Mouse (Mus musculus) 3T3-L1 (cell line): ENCODE results near the gene Atp5d.

Experiments used
- DNase-seq: peaks from one replicate; pipeline ENCODE4 v3.0.0-alpha.2; 2015; ENCODE audit warnings: low read depth, low spot score

The Atp5d gene

GRCm38 (mm10) chr10:80139975-80140665 lies 1.7 kb downstream of the Atp5d start:
- DNase-seq, result no peak

DNA sequence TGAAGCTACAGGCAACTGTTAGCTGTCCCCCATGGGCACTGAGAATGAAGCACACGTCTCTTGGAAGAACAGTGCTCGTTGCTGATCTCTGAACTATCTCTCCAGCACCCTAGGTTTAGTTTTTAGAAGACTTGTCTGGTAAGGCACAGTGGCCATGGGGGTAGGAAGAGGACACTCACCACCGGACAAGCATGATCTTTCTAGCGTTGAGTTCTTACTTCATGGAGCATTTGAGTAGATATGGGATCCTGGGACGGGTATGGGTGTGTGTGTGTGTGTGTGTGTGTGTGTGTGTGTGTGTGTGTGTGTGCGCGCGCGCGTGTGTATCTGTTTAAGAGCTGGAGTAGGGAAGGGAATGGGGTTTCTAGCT lies 2.2 kb downstream of the Atp5d start, which contains the start of gene Cbarp:
Gene Cbarp, minus strand, starts transcription at position 170 of the 370 bp plus-strand sequence.
- DNase-seq, result no peak

DNA sequence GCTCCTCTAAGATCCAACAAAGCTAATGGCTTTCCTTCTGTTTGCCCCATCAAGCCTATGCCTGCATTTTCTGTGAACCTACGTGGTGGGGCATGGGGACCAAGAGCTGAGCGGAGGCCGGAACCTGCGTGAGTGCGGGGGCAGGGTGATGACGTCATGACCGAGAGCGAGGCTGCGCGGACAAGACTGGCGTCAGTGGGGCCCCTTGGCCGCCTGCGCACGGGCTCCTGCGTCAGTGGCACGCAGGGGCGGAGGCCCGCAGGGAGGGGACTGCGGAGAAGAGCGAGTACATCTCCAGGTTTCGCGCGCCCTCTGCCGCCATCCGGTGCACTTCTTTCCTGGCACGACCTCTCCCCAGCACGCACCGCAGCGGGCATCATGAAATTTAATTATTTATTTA lies 2.8 kb downstream of the Atp5d start:
- peak; percentile 90 for DNase-seq

GRCm38 (mm10) chr10:80141786-80142529 lies 3.5 kb downstream of the Atp5d start:
- peak; percentile 99 for DNase-seq

- DNase-seq, result no peak
Measured at GRCm38 (mm10) chr10:80142530-80142925, 4.1 kb downstream of the Atp5d start.

GRCm38 (mm10) chr10:80143664-80144063 lies 5.2 kb downstream of the Atp5d start:
- no peak for DNase-seq

- no peak for DNase-seq
Measured at GRCm38 (mm10) chr10:80144159-80144558, 5.7 kb downstream of the Atp5d start.

GRCm38 (mm10) chr10:80144864-80145838 lies 6.7 kb downstream of the Atp5d start:
- DNase-seq, result peak; percentile 78

GRCm38 (mm10) chr10:80145896-80146295 lies 7.5 kb downstream of the Atp5d start:
- DNase-seq, result no peak

DNA sequence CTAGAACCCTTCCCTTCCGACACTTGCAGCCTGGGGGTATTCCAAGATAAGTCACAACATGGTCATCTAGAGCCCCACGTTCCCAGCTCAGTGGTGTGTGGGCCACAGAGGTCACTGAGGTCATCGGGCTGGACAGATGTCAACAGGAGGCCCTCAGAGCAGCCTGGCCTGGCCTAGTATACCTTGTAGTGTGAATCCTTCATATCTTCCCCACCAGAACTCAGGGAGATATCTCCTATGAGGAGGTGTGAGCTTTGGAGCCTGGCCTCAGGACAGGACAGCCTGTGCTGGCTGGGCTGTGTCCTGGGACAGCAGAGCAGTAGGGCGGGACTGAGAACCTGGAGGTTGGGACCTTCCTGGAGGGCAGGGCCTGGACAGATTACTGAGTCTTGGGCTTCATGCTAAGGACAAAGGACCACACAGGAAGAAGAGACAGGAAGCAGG lies 8.2 kb downstream of the Atp5d start:
- DNase-seq, result no peak

- no peak for DNase-seq
Measured at GRCm38 (mm10) chr10:80147146-80147718, 8.8 kb downstream of the Atp5d start.

DNA sequence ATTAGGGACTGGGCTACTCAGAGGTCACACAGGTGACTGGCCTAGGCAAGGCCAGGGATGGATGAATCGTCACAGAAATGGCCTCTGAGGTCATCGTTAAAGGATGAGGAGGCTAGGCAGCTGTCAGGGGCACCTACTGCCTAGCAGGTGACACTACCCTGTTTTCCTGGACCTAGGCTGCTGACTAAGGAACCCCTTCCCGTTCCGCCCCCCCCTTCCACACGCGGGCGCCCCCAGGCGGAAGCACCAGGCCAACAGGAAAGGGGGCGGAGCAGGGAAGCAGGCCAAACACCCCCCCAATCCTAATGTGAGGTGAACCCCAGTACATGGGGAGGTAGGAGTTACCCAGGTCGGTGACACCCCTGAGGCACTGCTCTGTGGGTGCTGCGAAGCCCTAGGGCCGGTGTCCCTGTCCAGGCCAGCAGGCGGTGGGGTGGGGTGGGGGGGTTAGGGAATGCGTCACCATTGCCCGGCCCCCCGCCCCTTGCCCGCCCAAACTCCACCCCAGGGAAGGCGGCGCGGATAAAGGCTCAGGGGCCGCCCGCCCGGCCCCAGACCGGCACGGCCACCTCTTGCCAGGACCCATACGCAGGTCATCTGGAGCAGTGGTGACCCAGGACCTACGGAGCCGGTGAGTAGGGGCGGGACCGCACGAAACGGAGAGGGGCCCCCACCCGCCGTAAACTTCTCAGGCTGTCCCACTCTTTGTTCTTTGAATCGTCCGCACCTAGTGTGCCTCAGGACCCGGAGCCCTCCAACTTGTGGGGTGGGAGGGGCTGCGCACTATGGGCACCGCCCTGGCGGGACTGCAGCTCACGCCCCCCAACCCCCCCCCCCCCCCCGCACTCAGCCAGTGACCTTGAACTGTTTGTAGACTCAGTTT lies 9.5 kb downstream of the Atp5d start, which contains the start of gene Midn:
Gene Midn, plus strand, starts transcription at position 554 of the 883 bp plus-strand sequence.
- peak; percentile 77 for DNase-seq

DNA sequence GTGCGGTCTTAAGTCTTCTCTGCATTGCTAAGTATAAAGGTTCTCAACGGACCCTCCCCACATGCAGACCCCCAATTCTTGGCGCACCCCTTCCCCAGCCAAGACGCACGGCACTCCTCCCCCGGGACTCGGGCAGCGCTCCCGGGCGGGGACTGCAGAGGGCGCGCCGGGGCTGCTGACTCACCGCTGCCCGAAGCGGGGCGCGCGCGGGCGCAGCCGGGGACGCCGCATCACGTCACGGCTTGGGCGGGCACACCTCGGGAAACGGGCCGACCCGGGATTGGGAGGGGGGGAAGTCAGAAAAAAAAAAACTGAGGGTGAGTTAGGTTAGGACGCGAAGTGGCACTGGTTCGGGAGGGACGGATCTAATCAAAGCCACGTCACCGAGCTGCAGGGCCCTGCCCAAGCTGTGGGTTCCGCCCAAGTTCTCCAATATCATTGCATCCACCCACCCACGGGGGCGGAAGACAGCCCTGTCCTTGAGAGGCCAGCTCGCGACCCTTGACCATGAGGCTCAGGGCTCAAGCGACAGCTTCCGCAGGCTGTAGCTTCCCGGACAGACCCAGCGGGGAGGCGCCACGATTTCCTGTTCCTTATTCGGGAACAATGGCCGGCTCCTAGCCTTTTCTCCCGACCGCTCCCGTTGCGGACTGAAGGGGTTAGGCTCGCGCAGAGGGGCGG lies 10.3 kb downstream of the Atp5d start:
- DNase-seq, result peak; percentile 96

- DNase-seq, result peak; percentile 98
Measured at GRCm38 (mm10) chr10:80149291-80150225, 11.1 kb downstream of the Atp5d start.

- DNase-seq, result peak; percentile 38
Measured at GRCm38 (mm10) chr10:80150226-80151210, 12.1 kb downstream of the Atp5d start.

DNA sequence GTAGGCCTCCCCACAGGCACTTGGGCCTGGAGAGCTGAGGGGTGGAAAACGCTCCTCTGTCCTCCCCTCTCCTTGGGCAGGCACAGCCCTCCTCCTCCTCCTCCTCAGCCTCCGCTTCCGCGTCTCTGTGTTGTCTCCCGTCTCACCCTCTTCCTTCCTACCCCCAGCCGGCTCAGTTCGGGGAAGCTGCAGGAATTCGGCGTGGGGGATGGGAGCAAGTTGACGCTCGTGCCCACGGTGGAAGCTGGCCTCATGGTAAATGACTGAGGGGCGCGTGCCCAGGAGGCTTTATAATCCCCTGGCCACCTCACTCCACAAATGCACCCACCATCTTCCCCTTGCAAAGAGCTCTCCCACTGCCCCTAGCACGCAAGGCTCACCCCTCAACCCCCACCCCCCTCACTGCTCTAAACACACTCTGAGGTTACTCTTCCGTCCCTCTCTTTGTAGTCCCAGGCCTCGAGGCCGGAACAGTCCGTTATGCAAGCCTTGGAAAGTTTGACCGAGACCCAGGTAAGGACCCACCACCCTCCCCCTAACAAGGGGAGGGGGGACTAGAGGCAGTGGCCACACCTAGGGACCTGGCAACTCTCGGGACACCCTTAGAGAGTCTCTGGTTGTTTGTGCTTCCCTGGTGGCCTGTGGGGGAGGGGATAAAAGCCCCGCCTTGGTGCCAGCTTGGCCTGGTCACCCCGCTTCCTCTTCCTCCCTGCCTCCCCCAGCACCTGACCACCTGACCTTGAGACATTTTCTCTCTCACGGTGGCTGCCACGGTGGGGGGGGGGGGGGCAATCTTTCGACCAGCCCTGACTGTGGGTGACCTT lies 13.0 kb downstream of the Atp5d start:
- peak; percentile 70 for DNase-seq
